Mouse (Mus musculus) erythroblast, embryonic 14.5 days (primary cell): ENCODE measurements around the gene Krt71.

Source experiments
- GATA1 ChIP-seq: IDR thresholded peaks from 2 replicates; pipeline ENCODE4 v1.6.1; 2012; ENCODE audit warnings: low read length, inconsistent platforms, mixed read lengths
- TAL1 ChIP-seq: IDR thresholded peaks from 3 replicates; pipeline ENCODE4 v1.6.1; 2012; ENCODE audit warnings: low read length, inconsistent platforms, mixed read lengths

GRCm38 (mm10) chr15:101773420-101773819 is 30.5 kb upstream of the Krt71 start:
- no peak for TF ChIP-seq TAL1
- no peak for TF ChIP-seq GATA1
